ENCODE assay signal across 20 mouse cellular contexts in genomic region chr5:71011751-71012150, GRCm38 (mm10).
DNase-seq lines count a peak whose midpoint lies in the region; ATAC-seq and TF ChIP-seq lines count a peak whose summit lies in the region.
"Had no signal": no experiment of that assay in that cellular context is flagged by ENCODE, and none has a peak within 500 bp of the region (broad histone marks: within the 10 kb centered on the region; RNA-seq: fewer than 3 reads in every experiment).

No protein-coding gene starts in this region.

- H3K27ac ChIP-seq in midbrain, embryonic 11.5 days (ENCODE audit: low read depth, low read length): no peak overlapping the region
- no peak overlapping the region for H3K27ac ChIP-seq in midbrain, postnatal 0 days (ENCODE audit: low read depth, low read length)
- peak overlapping the region; percentile 62 for H3K27ac ChIP-seq in forebrain, embryonic 15.5 days (replicated peaks)
- 0 out of 2 replicates have a peak overlapping the region, but pooled peaks have one; percentile 17 for H3K27ac ChIP-seq in midbrain, embryonic 16.5 days (ENCODE audit: low read length)
- H3K27ac ChIP-seq in intestine, embryonic 16.5 days (ENCODE audit: low read length): no peak overlapping the region
- H3K27ac ChIP-seq: embryonic facial prominence, embryonic 12.5 days; heart, embryonic 10.5 days; liver, embryonic 13.5 days had no signal

- peaks cover 4% of the 10 kb centered on the region; the same call in 1 of the 2 replicates for H3K4me1 ChIP-seq in midbrain, embryonic 11.5 days (ENCODE audit: control insufficient read depth, insufficient read depth, low read length)
- no peaks in the 10 kb centered on the region; the same call in 1 of the 2 replicates for H3K4me1 ChIP-seq in midbrain, postnatal 0 days (ENCODE audit: insufficient read depth, low read length)
- peaks cover 13% of the 10 kb centered on the region for H3K4me1 ChIP-seq in forebrain, embryonic 15.5 days
- H3K4me1 ChIP-seq in midbrain, embryonic 16.5 days (ENCODE audit: control insufficient read depth, insufficient read depth, low read length): peaks cover 7% of the 10 kb centered on the region
- H3K4me1 ChIP-seq in intestine, embryonic 16.5 days (ENCODE audit: control insufficient read depth, insufficient read depth, low read length): no peaks in the 10 kb centered on the region
- H3K4me1 ChIP-seq: embryonic facial prominence, embryonic 12.5 days; heart, embryonic 10.5 days; liver, embryonic 13.5 days had no signal

- no peaks in the 10 kb centered on the region for H3K9me3 ChIP-seq in midbrain, embryonic 11.5 days (ENCODE audit: control insufficient read depth, low read length)
- no peaks in the 10 kb centered on the region for H3K9me3 ChIP-seq in midbrain, postnatal 0 days (ENCODE audit: low read length)
- no peaks in the 10 kb centered on the region for H3K9me3 ChIP-seq in forebrain, embryonic 15.5 days
- H3K9me3 ChIP-seq in midbrain, embryonic 16.5 days (replicated peaks; ENCODE audit: control insufficient read depth, low read length, poor library complexity, severe bottlenecking): no peaks in the 10 kb centered on the region
- no peaks in the 10 kb centered on the region for H3K9me3 ChIP-seq in intestine, embryonic 16.5 days (ENCODE audit: control insufficient read depth, low read length)
- H3K9me3 ChIP-seq: embryonic facial prominence, embryonic 12.5 days; heart, embryonic 10.5 days; liver, embryonic 13.5 days had no signal

- TF ChIP-seq CTCF in midbrain, postnatal 0 days (IDR thresholded peaks at IDR 0.05): no peak

- H3K27me3 ChIP-seq in midbrain, embryonic 11.5 days (ENCODE audit: control insufficient read depth, insufficient read depth, low read length): no peaks in the 10 kb centered on the region
- H3K27me3 ChIP-seq in midbrain, postnatal 0 days (ENCODE audit: insufficient read depth, low read length): no peaks in the 10 kb centered on the region
- H3K27me3 ChIP-seq in forebrain, embryonic 15.5 days: no peaks in the 10 kb centered on the region
- H3K27me3 ChIP-seq in midbrain, embryonic 16.5 days (ENCODE audit: control insufficient read depth, insufficient read depth, low read depth, low read length): no peaks in the 10 kb centered on the region
- no peaks in the 10 kb centered on the region for H3K27me3 ChIP-seq in intestine, embryonic 16.5 days (replicated peaks; ENCODE audit: control insufficient read depth, insufficient read depth, low read length)
- H3K27me3 ChIP-seq: embryonic facial prominence, embryonic 12.5 days; liver, embryonic 13.5 days had no signal

- DNase-seq in frontal cortex, postnatal 36 days (ENCODE audit: low spot score in 2 of 2): no peak
- DNase-seq in midbrain, embryonic 11.5 days (ENCODE audit: low spot score, missing footprints): no peak
- DNase-seq in midbrain, postnatal 0 days (ENCODE audit: low spot score): no peak
- DNase-seq: adrenal gland, postnatal 25 days; cerebellum, adult 9-10 months; heart, postnatal 4 days; kidney, adult 8-10 months; kidney, postnatal 14 days; layer of hippocampus, postnatal 36 days; liver, embryonic 13.5 days; lung, adult 2 months; lung, postnatal 14 days; thymus, postnatal 14 days had no signal

- H3K4me3 ChIP-seq in midbrain, embryonic 11.5 days (ENCODE audit: low read depth, low read length): no peak overlapping the region
- no peak overlapping the region for H3K4me3 ChIP-seq in midbrain, postnatal 0 days (ENCODE audit: low read depth, low read length)
- no peak overlapping the region for H3K4me3 ChIP-seq in forebrain, embryonic 15.5 days
- H3K4me3 ChIP-seq in midbrain, embryonic 16.5 days (ENCODE audit: low read depth, low read length): no peak overlapping the region
- H3K4me3 ChIP-seq in intestine, embryonic 16.5 days (ENCODE audit: low read length): no peak overlapping the region
- H3K4me3 ChIP-seq: embryonic facial prominence, embryonic 12.5 days; heart, embryonic 10.5 days; liver, embryonic 13.5 days had no signal

- 60% methylated on average over 2 of the region's 2 CpGs for WGBS in midbrain, embryonic 11.5 days
- 53% methylated on average over 2 of the region's 2 CpGs for WGBS in midbrain, postnatal 0 days
- WGBS in forebrain, embryonic 15.5 days: 64% methylated on average over 2 of the region's 2 CpGs
- 45% methylated on average over 2 of the region's 2 CpGs for WGBS in midbrain, embryonic 16.5 days
- 79% methylated on average over 2 of the region's 2 CpGs for WGBS in intestine, embryonic 16.5 days

- H3K9ac ChIP-seq in midbrain, embryonic 11.5 days (ENCODE audit: low read length): no peak overlapping the region
- H3K9ac ChIP-seq in midbrain, postnatal 0 days (replicated peaks; ENCODE audit: low read length, poor library complexity, severe bottlenecking): no peak overlapping the region
- no peak overlapping the region for H3K9ac ChIP-seq in forebrain, embryonic 15.5 days (replicated peaks)
- H3K9ac ChIP-seq in midbrain, embryonic 16.5 days (ENCODE audit: low read depth, low read length): no peak overlapping the region
- no peak overlapping the region for H3K9ac ChIP-seq in intestine, embryonic 16.5 days (ENCODE audit: low read depth, low read length)
- H3K9ac ChIP-seq: embryonic facial prominence, embryonic 12.5 days; liver, embryonic 13.5 days had no signal

- H3K36me3 ChIP-seq in midbrain, embryonic 11.5 days (ENCODE audit: control insufficient read depth, insufficient read depth, low read length): no peaks in the 10 kb centered on the region
- H3K36me3 ChIP-seq in midbrain, postnatal 0 days (ENCODE audit: insufficient read depth, low read length): no peaks in the 10 kb centered on the region
- no peaks in the 10 kb centered on the region for H3K36me3 ChIP-seq in forebrain, embryonic 15.5 days
- no peaks in the 10 kb centered on the region for H3K36me3 ChIP-seq in midbrain, embryonic 16.5 days (ENCODE audit: control insufficient read depth, insufficient read depth, low read length)
- no peaks in the 10 kb centered on the region for H3K36me3 ChIP-seq in intestine, embryonic 16.5 days (ENCODE audit: control insufficient read depth, insufficient read depth, low read length)
- H3K36me3 ChIP-seq: embryonic facial prominence, embryonic 12.5 days; heart, embryonic 10.5 days; liver, embryonic 13.5 days had no signal

- ATAC-seq in frontal cortex, adult (ENCODE audit: low TSS enrichment): 0 out of 2 replicates have a peak, but pooled peaks have one; percentile 13
- ATAC-seq in midbrain, embryonic 11.5 days (ENCODE audit: low FRiP score): peak; percentile 52
- ATAC-seq in midbrain, postnatal 0 days (ENCODE audit: low FRiP score): no peak
- ATAC-seq in forebrain, embryonic 15.5 days (replicated peaks): peak; percentile 20
- ATAC-seq in midbrain, embryonic 16.5 days: peak; percentile 64
- no peak for ATAC-seq in intestine, embryonic 16.5 days
- ATAC-seq: CD4-positive, CD25-positive, alpha-beta regulatory T cell, adult 4 months had no signal

- H3K4me2 ChIP-seq in midbrain, embryonic 11.5 days: no peak overlapping the region
- no peak overlapping the region for H3K4me2 ChIP-seq in midbrain, postnatal 0 days (ENCODE audit: low read depth, low read length, poor library complexity, severe bottlenecking)
- H3K4me2 ChIP-seq in forebrain, embryonic 15.5 days (replicated peaks): no peak overlapping the region
- no peak overlapping the region for H3K4me2 ChIP-seq in midbrain, embryonic 16.5 days (ENCODE audit: low read length)
- no peak overlapping the region for H3K4me2 ChIP-seq in intestine, embryonic 16.5 days (ENCODE audit: low read depth, low read length)
- H3K4me2 ChIP-seq: embryonic facial prominence, embryonic 12.5 days; liver, embryonic 13.5 days had no signal

Comparison
In these comparisons a context has a peak if more than half of its experiments do, and no peak if none do; other contexts are left out.
1. ATAC-seq: peak in frontal cortex, adult (single experiment), midbrain, embryonic 11.5 days (single experiment), forebrain, embryonic 15.5 days (single experiment) and midbrain, embryonic 16.5 days (single experiment); none in midbrain, postnatal 0 days (single experiment) and intestine, embryonic 16.5 days (single experiment).
2. H3K27ac ChIP-seq: peak in forebrain, embryonic 15.5 days (single experiment) and midbrain, embryonic 16.5 days (single experiment); none in midbrain, embryonic 11.5 days (single experiment), midbrain, postnatal 0 days (single experiment) and intestine, embryonic 16.5 days (single experiment).